Mouse (Mus musculus) B cell, adult 2 months (primary cell): Measurements from ENCODE around the gene Nek9.
A peak's percentile ranks its signal among the peaks of the same experiment; 100 is the strongest.

Experiments
- DNase-seq, 2 experiments: peaks; one replicate each; pipeline ENCODE4 v3.0.0; 2022

The Nek9 gene

DNA sequence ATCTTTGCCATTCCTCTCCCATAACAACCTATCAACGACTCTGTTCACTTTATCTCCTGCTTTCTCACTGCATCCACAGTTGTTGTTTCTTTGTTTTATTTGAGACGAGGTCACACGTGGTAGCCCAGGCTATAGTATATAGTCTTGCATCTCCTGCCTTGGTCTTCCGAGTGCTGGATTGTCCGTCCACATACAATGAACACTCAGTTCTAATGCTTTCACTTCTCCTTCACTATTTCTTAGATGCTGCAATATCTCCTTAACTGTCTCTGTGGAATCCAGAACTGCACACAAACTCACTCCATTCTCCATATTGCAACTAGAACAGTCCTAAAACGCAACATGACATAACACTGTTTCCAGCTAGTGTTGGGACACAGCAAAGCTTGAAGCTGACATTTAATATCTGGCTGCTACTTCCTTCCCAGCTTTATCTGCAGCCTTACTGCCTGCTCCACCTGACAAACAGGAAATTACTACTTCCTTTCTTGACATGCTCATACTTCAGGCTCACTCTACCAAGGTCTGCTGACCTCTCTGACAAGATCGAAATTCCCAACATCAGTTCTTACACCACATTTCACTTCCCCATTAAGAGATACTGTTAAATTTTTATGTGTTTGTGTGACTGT, 82.0 kb downstream of the Nek9 start:
- peak; percentile 15 to 33 for DNase-seq

DNA sequence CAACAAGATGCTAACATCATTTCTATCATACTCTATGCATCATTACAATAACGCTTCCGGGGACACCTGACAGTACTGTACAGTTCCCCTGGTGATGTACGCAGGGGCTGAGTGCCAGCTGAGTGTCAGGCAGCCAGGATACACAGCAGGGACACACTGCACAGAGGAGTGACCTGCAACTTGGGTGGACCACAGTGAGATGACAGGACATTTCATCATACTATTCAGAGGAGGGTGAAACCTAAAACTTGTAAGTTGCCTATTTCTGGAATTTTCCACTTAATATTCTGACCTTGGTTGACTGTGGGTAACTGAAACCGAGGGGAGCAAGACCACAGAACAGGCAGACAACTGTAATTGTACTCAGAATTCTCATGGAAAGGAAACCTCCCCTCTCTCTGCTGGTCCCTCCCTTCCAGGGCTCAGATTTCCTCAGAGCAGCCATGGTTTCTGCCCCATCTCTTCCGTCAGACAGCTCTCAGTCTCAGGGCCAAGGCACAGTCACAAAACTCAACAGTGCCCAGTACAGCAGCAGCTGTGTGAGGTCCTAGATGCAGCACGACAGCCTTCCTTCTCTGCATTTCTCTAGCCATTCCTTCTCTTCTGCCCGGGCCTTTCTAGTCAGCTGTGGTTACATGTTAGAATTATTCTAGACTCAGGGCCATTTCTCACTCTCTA, 82.9 kb downstream of the Nek9 start:
- DNase-seq: no peak

DNA sequence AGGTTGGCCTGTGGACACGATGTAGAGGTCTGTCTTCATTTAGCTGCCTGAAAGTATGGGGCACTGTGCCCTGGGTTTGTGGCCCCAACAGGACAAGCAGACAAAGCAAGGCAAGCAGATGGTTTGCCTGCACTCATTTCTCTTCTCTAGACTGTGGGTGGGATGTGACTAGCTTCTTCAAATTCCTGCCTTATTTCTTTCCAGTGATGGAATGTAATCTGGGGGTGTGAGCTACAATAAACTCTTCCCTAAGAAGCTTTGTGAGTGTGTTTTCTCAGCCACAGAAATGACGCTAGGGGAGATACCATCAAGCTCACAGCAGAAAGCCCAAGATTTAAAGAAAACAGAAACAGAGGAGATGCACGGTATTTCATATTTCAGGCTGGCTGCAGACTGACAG, 87.1 kb downstream of the Nek9 start:
- no peak for DNase-seq
